Mouse (Mus musculus) MN1 (cell line): ENCODE measurements around the gene Cyp4f37.

ENCODE experiments used
- DNase-seq: peaks from one replicate; pipeline ENCODE4 v3.0.0-alpha.2; 2016; ENCODE audit warnings: low spot score

The Cyp4f37 gene

GRCm38 (mm10) chr17:32685048-32685750 is 64.1 kb downstream of the Cyp4f37 start, which contains the start of gene Cyp4f15:
Gene Cyp4f15, plus strand, starts transcription at chr17:32685627.
- no peak for DNase-seq
